Comparison of ENCODE assay signal across 27 mouse cellular contexts in the genomic region with DNA sequence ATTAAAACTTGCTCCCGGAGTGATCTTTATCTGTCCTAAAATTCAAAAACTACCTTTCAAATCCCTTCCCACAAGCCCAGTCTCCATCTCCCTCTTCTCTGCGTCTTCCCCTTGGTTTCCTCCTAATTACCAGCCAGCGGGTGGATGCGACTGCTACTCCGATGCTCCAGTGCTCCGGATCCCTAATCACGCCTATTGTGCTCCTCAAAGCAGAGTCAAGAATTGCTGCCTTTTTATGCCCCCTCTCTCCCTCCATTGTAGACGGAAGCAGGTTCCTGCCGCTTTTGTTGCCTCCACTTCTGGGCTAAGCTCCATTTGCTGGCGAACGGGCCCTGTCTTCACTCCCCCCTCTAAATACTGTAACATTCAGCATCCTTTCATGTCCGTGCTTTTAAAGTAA.
DNase-seq lines count a peak whose midpoint lies in the region; ATAC-seq and TF ChIP-seq lines count a peak whose summit lies in the region.
"Had no signal": no experiment of that assay in that cellular context is flagged by ENCODE, and none has a peak within 500 bp of the region (broad histone marks: within the 10 kb centered on the region; RNA-seq: fewer than 3 reads in every experiment).

No protein-coding gene starts in this region.

- H3K4me2 ChIP-seq in hindbrain, embryonic 15.5 days: 0 out of 2 replicates have a peak overlapping the region, but pooled peaks have one; percentile 9
- no peak overlapping the region for H3K4me2 ChIP-seq in hindbrain, embryonic 11.5 days (replicated peaks; ENCODE audit: low read depth, low read length)
- H3K4me2 ChIP-seq in forebrain, embryonic 12.5 days: peak overlapping the region; percentile 26
- no peak overlapping the region for H3K4me2 ChIP-seq in midbrain, embryonic 12.5 days (replicated peaks)
- H3K4me2 ChIP-seq: heart, embryonic 15.5 days; limb, embryonic 12.5 days; liver, embryonic 12.5 days; neural tube, embryonic 13.5 days had no signal

- TF ChIP-seq CTCF in brain, embryonic 14.5 days (IDR thresholded peaks at IDR 0.05; ENCODE audit: borderline replicate concordance, extremely low read depth, insufficient read depth, insufficient read length): no peak

- H3K9me3 ChIP-seq in hindbrain, embryonic 15.5 days: no peaks in the 10 kb centered on the region
- H3K9me3 ChIP-seq in hindbrain, embryonic 11.5 days (ENCODE audit: control insufficient read depth, low read length): no peaks in the 10 kb centered on the region
- H3K9me3 ChIP-seq in forebrain, embryonic 12.5 days: no peaks in the 10 kb centered on the region
- H3K9me3 ChIP-seq in midbrain, embryonic 12.5 days: no peaks in the 10 kb centered on the region
- H3K9me3 ChIP-seq: embryonic facial prominence, embryonic 10.5 days; heart, embryonic 15.5 days; limb, embryonic 12.5 days; liver, embryonic 12.5 days; neural tube, embryonic 13.5 days had no signal

- 37% methylated on average over 12 of the region's 12 CpGs for WGBS in hindbrain, embryonic 15.5 days
- WGBS in hindbrain, embryonic 11.5 days: 57% methylated on average over 12 of the region's 12 CpGs
- WGBS in forebrain, embryonic 12.5 days: 14% methylated on average over 12 of the region's 12 CpGs
- WGBS in midbrain, embryonic 12.5 days: 27% methylated on average over 12 of the region's 12 CpGs

- H3K27me3 ChIP-seq in hindbrain, embryonic 15.5 days: peaks cover 2% of the 10 kb centered on the region; the same call in 1 of the 2 replicates
- H3K27me3 ChIP-seq in hindbrain, embryonic 11.5 days (ENCODE audit: control insufficient read depth, insufficient read depth, low read length): no peaks in the 10 kb centered on the region
- peaks cover 74% of the 10 kb centered on the region for H3K27me3 ChIP-seq in forebrain, embryonic 12.5 days
- H3K27me3 ChIP-seq in midbrain, embryonic 12.5 days: peaks cover 32% of the 10 kb centered on the region
- H3K27me3 ChIP-seq: heart, embryonic 15.5 days; liver, embryonic 12.5 days; neural tube, embryonic 13.5 days had no signal

- H3K36me3 ChIP-seq in hindbrain, embryonic 15.5 days: no peaks in the 10 kb centered on the region
- no peaks in the 10 kb centered on the region for H3K36me3 ChIP-seq in hindbrain, embryonic 11.5 days (ENCODE audit: control insufficient read depth, insufficient read depth, low read length)
- no peaks in the 10 kb centered on the region for H3K36me3 ChIP-seq in forebrain, embryonic 12.5 days (replicated peaks)
- H3K36me3 ChIP-seq in midbrain, embryonic 12.5 days: no peaks in the 10 kb centered on the region
- H3K36me3 ChIP-seq: embryonic facial prominence, embryonic 10.5 days; heart, embryonic 15.5 days; limb, embryonic 12.5 days; liver, embryonic 12.5 days; neural tube, embryonic 13.5 days had no signal

- ATAC-seq in hindbrain, embryonic 15.5 days (ENCODE audit: low FRiP score, low read depth): no peak
- no peak for ATAC-seq in hindbrain, embryonic 11.5 days (ENCODE audit: low FRiP score)
- ATAC-seq in forebrain, embryonic 12.5 days (ENCODE audit: low FRiP score): peak; percentile 40; the same call in 1 of the 2 replicates
- ATAC-seq in midbrain, embryonic 12.5 days (ENCODE audit: low FRiP score, low read depth): peak; percentile 32
- ATAC-seq: hindbrain, postnatal 0 days; intestine, embryonic 16.5 days; liver, embryonic 12.5 days; Patski had no signal

- no peak overlapping the region for H3K4me3 ChIP-seq in hindbrain, embryonic 15.5 days
- H3K4me3 ChIP-seq in hindbrain, embryonic 11.5 days (ENCODE audit: low read depth, low read length): no peak overlapping the region
- H3K4me3 ChIP-seq in forebrain, embryonic 12.5 days (replicated peaks): no peak overlapping the region
- no peak overlapping the region for H3K4me3 ChIP-seq in midbrain, embryonic 12.5 days
- H3K4me3 ChIP-seq: embryonic facial prominence, embryonic 10.5 days; heart, embryonic 15.5 days; limb, embryonic 12.5 days; liver, embryonic 12.5 days; neural tube, embryonic 13.5 days had no signal

- intact Hi-C loops in left cerebral cortex, postnatal 10 days (cut with DNase I): no loop called here

- no peak overlapping the region for H3K9ac ChIP-seq in hindbrain, embryonic 15.5 days
- no peak overlapping the region for H3K9ac ChIP-seq in hindbrain, embryonic 11.5 days (ENCODE audit: low read depth, low read length)
- no peak overlapping the region for H3K9ac ChIP-seq in forebrain, embryonic 12.5 days
- H3K9ac ChIP-seq in midbrain, embryonic 12.5 days (replicated peaks): no peak overlapping the region; the same call in 1 of the 2 replicates
- H3K9ac ChIP-seq: heart, embryonic 15.5 days; limb, embryonic 12.5 days; liver, embryonic 12.5 days; neural tube, embryonic 13.5 days had no signal

- no peak for TF ChIP-seq POLR2A in brain, embryonic 14.5 days (IDR thresholded peaks at IDR 0.05; ENCODE audit: borderline replicate concordance, extremely low read depth, insufficient read depth, insufficient read length, poor library complexity, severe bottlenecking)

- H3K27ac ChIP-seq in hindbrain, embryonic 15.5 days (replicated peaks): no peak overlapping the region
- H3K27ac ChIP-seq in hindbrain, embryonic 11.5 days (ENCODE audit: low read depth, low read length): no peak overlapping the region
- H3K27ac ChIP-seq in forebrain, embryonic 12.5 days: no peak overlapping the region
- no peak overlapping the region for H3K27ac ChIP-seq in midbrain, embryonic 12.5 days (replicated peaks)
- H3K27ac ChIP-seq: embryonic facial prominence, embryonic 10.5 days; heart, embryonic 15.5 days; hindbrain, postnatal 0 days; limb, embryonic 12.5 days; liver, embryonic 12.5 days; neural tube, embryonic 13.5 days; stomach, postnatal 0 days had no signal

- peaks cover 13% of the 10 kb centered on the region; the same call in 1 of the 2 replicates for H3K4me1 ChIP-seq in hindbrain, embryonic 15.5 days (replicated peaks)
- peaks cover 3% of the 10 kb centered on the region; the same call in 1 of the 2 replicates for H3K4me1 ChIP-seq in hindbrain, embryonic 11.5 days (replicated peaks; ENCODE audit: control insufficient read depth, insufficient read depth, low read length)
- H3K4me1 ChIP-seq in forebrain, embryonic 12.5 days: peaks cover 29% of the 10 kb centered on the region
- H3K4me1 ChIP-seq in midbrain, embryonic 12.5 days: peaks cover 22% of the 10 kb centered on the region
- H3K4me1 ChIP-seq: heart, embryonic 15.5 days; limb, embryonic 12.5 days; liver, embryonic 12.5 days had no signal

- no peak for DNase-seq in hindbrain, embryonic 11.5 days (ENCODE audit: low spot score)
- DNase-seq in brain, embryonic 14.5 days (ENCODE audit: low read depth): peak; percentile 81
- DNase-seq in natural killer cell, adult 2 months (ENCODE audit: low spot score in 2 of 2): no peak
- DNase-seq in cerebellum, postnatal 36 days: no peak
- no peak for DNase-seq in left cerebral cortex, postnatal 10 days (ENCODE audit: extremely low spot score in 1 of 2, low spot score in 2 of 2)
- DNase-seq: adrenal gland, postnatal 36 days; cerebellum, adult 18-20 months; cerebellum, postnatal 14 days; gastrocnemius, postnatal 36 days; heart, postnatal 36 days; kidney, adult 9 months; kidney, postnatal 14 days; lung, adult 18-20 months; lung, postnatal 14 days; thymus, adult 2 months had no signal

Comparison
In these comparisons a context has a peak if more than half of its experiments do, and no peak if none do; other contexts are left out.
1. H3K4me2 ChIP-seq: peak in hindbrain, embryonic 15.5 days (single experiment) and forebrain, embryonic 12.5 days (single experiment); none in hindbrain, embryonic 11.5 days (single experiment) and midbrain, embryonic 12.5 days (single experiment).
2. ATAC-seq: peak in forebrain, embryonic 12.5 days (single experiment) and midbrain, embryonic 12.5 days (single experiment); none in hindbrain, embryonic 15.5 days (single experiment) and hindbrain, embryonic 11.5 days (single experiment).